Mouse (Mus musculus) heart, embryonic 16.5 days (tissue): ENCODE results near the gene Gja5. TPM values are rescaled to one million over a fixed set of nuclear protein-coding genes. Genes with fewer than 3 reads are reported as not detected.

ENCODE experiments used
- ATAC-seq: fragments of 200-750 bp; cut with Nextera tagmentation; replicated peaks from 2 replicates; pipeline ENCODE4 v1.8.0; 2017; ENCODE audit warnings: moderate number of reproducible peaks; ENCODE audit not compliant: insufficient read depth, low FRiP score; ENCODE audit errors: extremely low read depth
- H3K27ac ChIP-seq: fragments of 300-500 bp; sonication (generic); 2 replicates; pipeline ENCODE4 v1.5.1; 2014; ENCODE audit warnings: mild to moderate bottlenecking, low read length, control low read depth, moderate library complexity
- H3K27me3 ChIP-seq: fragments of 300-500 bp; sonication (generic); 2 replicates; pipeline ENCODE4 v1.6.1; 2014; ENCODE audit warnings: low read length, mixed read lengths; ENCODE audit not compliant: control insufficient read depth, insufficient read depth
- H3K36me3 ChIP-seq: fragments of 300-500 bp; sonication (generic); 2 replicates; pipeline ENCODE4 v1.6.1; 2014; ENCODE audit not compliant: control insufficient read depth, insufficient read depth
- H3K4me1 ChIP-seq: fragments of 300-500 bp; sonication (generic); 2 replicates; pipeline ENCODE4 v1.6.1; 2014; ENCODE audit warnings: low read length, mixed read lengths; ENCODE audit not compliant: control insufficient read depth, insufficient read depth
- H3K4me2 ChIP-seq: fragments of 300-500 bp; sonication (generic); 2 replicates; pipeline ENCODE4 v1.6.1; 2014; ENCODE audit warnings: low read depth, mild to moderate bottlenecking, control low read depth, low read length
- H3K4me3 ChIP-seq: fragments of 300-500 bp; sonication (generic); 2 replicates; pipeline ENCODE4 v1.5.1; 2014; ENCODE audit warnings: mild to moderate bottlenecking, control low read depth, low read length
- H3K9ac ChIP-seq: fragments of 300-500 bp; sonication (generic); 2 replicates; pipeline ENCODE4 v1.6.1; 2014; ENCODE audit warnings: low read length, control low read depth
- H3K9me3 ChIP-seq: fragments of 300-500 bp; sonication (generic); replicated peaks from 2 replicates; pipeline ENCODE4 v1.6.1; 2016; ENCODE audit warnings: low read length; ENCODE audit not compliant: control insufficient read depth
- WGBS: fragments of 180-500 bp; shearing (Covaris S2); extraction: QIAGEN DNeasy Blood & Tissue Kit; methylation state at CpG from one replicate; pipeline ENCODE4 v1.1.7; 2014; 5-methylcytosine and 5-hydroxymethylcytosine counted together
- polyA plus RNA-seq: library from polyadenylated mRNA; unstranded; fragments of >200 nt; fragmentation: Nextera tagmentation; extraction: Ambion mirVana; gene quantifications from 2 replicates; pipeline ENCODE4 v1.2.1, GENCODE M21; 2015

Gja5 gene
- polyA plus RNA-seq, 1 experiment from 2014 or later, result 99.3 TPM

DNA sequence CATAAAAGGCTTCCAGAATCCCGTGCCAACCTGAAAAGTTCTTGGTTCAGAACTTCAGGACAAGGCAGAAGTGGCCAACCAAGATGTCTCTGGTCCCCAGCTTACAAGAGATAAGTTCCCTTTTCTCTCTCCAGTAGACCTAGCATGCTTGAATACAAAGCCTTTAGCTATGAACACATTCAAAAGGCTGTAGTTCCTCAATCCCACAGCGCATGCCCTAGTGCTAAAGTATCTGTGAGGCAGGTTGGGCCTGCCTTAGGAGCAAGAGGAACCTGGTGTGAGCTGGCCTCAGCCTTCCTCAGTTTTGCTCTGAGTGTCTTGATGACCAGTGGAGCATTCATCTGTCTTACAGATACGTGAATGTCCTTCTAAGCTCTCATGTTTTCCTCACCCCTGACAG, 131.1 kb downstream of the Gja5 start:
- no peak overlapping the region for H3K4me3 ChIP-seq
- no peaks in the 10 kb centered on the region for H3K9me3 ChIP-seq
- peak overlapping the region; percentile 33 for H3K4me2 ChIP-seq
- H3K27ac ChIP-seq, result peak overlapping the region; percentile 55; the same call in 1 of the 2 replicates
- 69% methylated on average over 3 of the region's 3 CpGs for WGBS
- no peak for ATAC-seq
- no peaks in the 10 kb centered on the region for H3K36me3 ChIP-seq
- H3K9ac ChIP-seq, result 0 out of 2 replicates have a peak overlapping the region, but pooled peaks have one; percentile 8
- peaks cover 45% of the 10 kb centered on the region for H3K4me1 ChIP-seq
- H3K27me3 ChIP-seq, result 0 out of 2 replicates have a peak, but pooled peaks cover 5% of the 10 kb centered on the region

DNA sequence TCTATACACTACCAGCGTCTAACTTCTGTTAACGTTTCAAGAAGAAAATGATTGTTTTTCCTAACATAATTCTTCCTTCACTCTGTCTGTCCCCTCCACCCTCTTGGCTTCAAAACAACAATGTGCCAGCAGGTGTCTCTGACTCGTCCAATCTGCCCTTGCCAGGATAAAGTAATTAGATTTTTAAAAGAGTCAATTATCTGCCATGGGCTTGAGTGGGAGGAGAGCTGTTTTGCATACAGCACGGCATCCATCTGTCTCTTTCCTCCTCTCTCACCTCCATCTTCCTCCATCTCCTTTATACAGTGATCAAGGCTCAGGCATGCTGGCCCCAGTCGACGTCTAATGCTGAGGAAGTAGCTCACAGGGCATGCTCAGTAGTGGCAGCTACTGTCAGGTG, 132.6 kb downstream of the Gja5 start:
- ATAC-seq, result no peak
- H3K9me3 ChIP-seq, result no peaks in the 10 kb centered on the region
- H3K27ac ChIP-seq, result peak overlapping the region; percentile 30; the same call in 1 of the 2 replicates
- H3K27me3 ChIP-seq, result 0 out of 2 replicates have a peak, but pooled peaks cover 5% of the 10 kb centered on the region
- H3K9ac ChIP-seq, result no peak overlapping the region
- no peak overlapping the region for H3K4me3 ChIP-seq
- H3K36me3 ChIP-seq, result no peaks in the 10 kb centered on the region
- H3K4me1 ChIP-seq, result peaks cover 45% of the 10 kb centered on the region
- 33% methylated on average over 6 of the region's 6 CpGs for WGBS
- H3K4me2 ChIP-seq, result no peak overlapping the region

- peak overlapping the region; percentile 35; the same call in 1 of the 2 replicates for H3K27ac ChIP-seq
- no peaks in the 10 kb centered on the region for H3K27me3 ChIP-seq
- H3K9me3 ChIP-seq, result no peaks in the 10 kb centered on the region
- H3K36me3 ChIP-seq, result no peaks in the 10 kb centered on the region
- no peak overlapping the region for H3K4me3 ChIP-seq
- H3K4me2 ChIP-seq, result no peak overlapping the region; the same call in 1 of the 2 replicates
- no peak for ATAC-seq
- peaks cover 47% of the 10 kb centered on the region for H3K4me1 ChIP-seq
- no peak overlapping the region for H3K9ac ChIP-seq
- 37% methylated on average over 6 of the region's 6 CpGs for WGBS
These were observed 135.2 kb downstream of the Gja5 start for GRCm38 (mm10) chr3:97039721-97040120.

- Histone ChIP-seq H3K9me3 (no peaks in the 10 kb centered on the region; the same call in 1 of the 2 replicates), H3K27ac (no peak overlapping the region), H3K9ac (no peak overlapping the region), H3K4me1 (peaks cover 20% of the 10 kb centered on the region), H3K4me3 (no peak overlapping the region), H3K27me3 (no peaks in the 10 kb centered on the region), H3K4me2 (no peak overlapping the region), H3K36me3 (peaks cover 2% of the 10 kb centered on the region; the same call in 1 of the 2 replicates)
- 42% methylated on average over 5 of the region's 5 CpGs for WGBS
- no peak for ATAC-seq
These were observed 139.7 kb downstream of the Gja5 start for GRCm38 (mm10) chr3:97044188-97044587.

DNA sequence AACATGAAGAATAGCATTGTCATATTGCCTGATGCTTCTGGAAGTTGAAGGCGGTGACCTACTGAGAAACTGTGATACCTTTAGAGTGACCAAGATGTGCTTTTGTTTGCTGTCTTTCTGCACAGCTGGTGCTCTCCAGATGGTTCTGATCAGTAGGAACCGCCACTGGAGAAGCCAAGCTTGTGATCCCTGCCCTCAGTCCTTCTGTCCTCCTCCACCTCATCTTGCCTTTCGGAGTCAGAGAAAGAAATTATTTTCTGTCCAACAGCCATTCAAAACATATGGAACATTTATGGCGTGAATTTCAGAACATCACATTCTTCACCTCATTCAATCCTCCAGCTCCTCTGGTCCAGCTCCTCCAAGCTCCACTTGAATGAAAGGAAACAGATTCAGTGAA, 143.3 kb downstream of the Gja5 start:
- H3K27me3 ChIP-seq, result no peaks in the 10 kb centered on the region
- H3K4me2 ChIP-seq, result no peak overlapping the region
- H3K4me3 ChIP-seq, result no peak overlapping the region
- H3K4me1 ChIP-seq, result peaks cover 27% of the 10 kb centered on the region
- ATAC-seq, result no peak
- H3K27ac ChIP-seq, result no peak overlapping the region
- no peaks in the 10 kb centered on the region; the same call in 1 of the 2 replicates for H3K9me3 ChIP-seq
- peaks cover 2% of the 10 kb centered on the region; the same call in 1 of the 2 replicates for H3K36me3 ChIP-seq
- H3K9ac ChIP-seq, result no peak overlapping the region
- WGBS, result 82% methylated on average over 4 of the region's 4 CpGs

- no peak for ATAC-seq
- H3K4me3 ChIP-seq, result no peak overlapping the region
- no peak overlapping the region for H3K9ac ChIP-seq
- H3K27me3 ChIP-seq, result no peaks in the 10 kb centered on the region
- peaks cover 2% of the 10 kb centered on the region; the same call in 1 of the 2 replicates for H3K36me3 ChIP-seq
- H3K4me1 ChIP-seq, result peaks cover 27% of the 10 kb centered on the region
- no peaks in the 10 kb centered on the region; the same call in 1 of the 2 replicates for H3K9me3 ChIP-seq
- H3K27ac ChIP-seq, result no peak overlapping the region
- no peak overlapping the region for H3K4me2 ChIP-seq
These were observed 143.9 kb downstream of the Gja5 start for GRCm38 (mm10) chr3:97048360-97048759.

GRCm38 (mm10) chr3:97051264-97051744, 146.8 kb downstream of the Gja5 start:
- peak overlapping the region; percentile 14; the same call in 1 of the 2 replicates for H3K27ac ChIP-seq
- no peaks in the 10 kb centered on the region for H3K27me3 ChIP-seq
- H3K4me3 ChIP-seq, result no peak overlapping the region
- H3K4me2 ChIP-seq, result 0 out of 2 replicates have a peak overlapping the region, but pooled peaks have one; percentile 12
- peak overlapping the region; percentile 6; the same call in 1 of the 2 replicates for H3K9ac ChIP-seq
- H3K36me3 ChIP-seq, result peaks cover 2% of the 10 kb centered on the region; the same call in 1 of the 2 replicates
- peaks cover 19% of the 10 kb centered on the region for H3K4me1 ChIP-seq
- peak; percentile 68 for ATAC-seq
- H3K9me3 ChIP-seq, result no peaks in the 10 kb centered on the region; the same call in 1 of the 2 replicates
- 29% methylated on average over 13 of the region's 13 CpGs for WGBS

DNA sequence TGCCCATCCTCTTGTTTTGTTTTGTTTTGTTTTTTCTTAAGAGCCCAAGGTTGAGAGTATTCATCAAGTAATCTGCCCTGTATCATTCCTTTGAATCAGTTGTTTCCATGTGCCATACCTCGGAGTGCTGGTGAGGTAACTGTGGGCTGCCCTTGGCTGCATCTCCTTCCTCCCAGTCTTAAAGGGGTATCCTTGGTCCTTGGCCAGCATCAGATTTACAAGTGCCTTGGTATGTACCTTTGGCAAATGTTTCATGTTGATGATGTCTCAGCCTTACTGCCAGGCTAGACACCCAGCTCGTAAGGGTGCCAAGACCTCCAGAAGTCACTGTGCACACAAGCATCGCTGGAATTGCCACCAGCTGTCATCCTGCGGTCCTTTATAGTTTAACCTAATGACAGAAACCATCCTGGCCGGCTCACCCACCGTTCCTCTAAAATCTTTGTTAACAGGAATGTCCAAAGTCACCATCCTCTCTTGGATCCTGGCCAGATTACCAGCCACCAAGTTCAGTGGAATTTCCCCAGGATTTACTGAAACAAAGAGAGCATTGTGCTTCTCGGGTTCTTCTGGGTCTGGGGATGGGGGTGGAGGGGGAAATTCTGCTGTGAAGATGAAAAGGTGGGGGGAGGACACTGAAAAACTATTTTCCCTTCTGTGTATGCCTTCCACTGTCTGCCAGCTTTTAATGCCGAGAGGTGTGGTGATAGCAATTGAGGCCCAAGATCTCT, 147.7 kb downstream of the Gja5 start:
- Histone ChIP-seq H3K4me1 (peaks cover 19% of the 10 kb centered on the region), H3K36me3 (peaks cover 2% of the 10 kb centered on the region; the same call in 1 of the 2 replicates), H3K9ac (no peak overlapping the region), H3K4me3 (no peak overlapping the region), H3K27me3 (no peaks in the 10 kb centered on the region), H3K27ac (no peak overlapping the region), H3K9me3 (no peaks in the 10 kb centered on the region; the same call in 1 of the 2 replicates), H3K4me2 (no peak overlapping the region)
- 40% methylated on average over 8 of the region's 8 CpGs for WGBS
- ATAC-seq, result no peak

DNA sequence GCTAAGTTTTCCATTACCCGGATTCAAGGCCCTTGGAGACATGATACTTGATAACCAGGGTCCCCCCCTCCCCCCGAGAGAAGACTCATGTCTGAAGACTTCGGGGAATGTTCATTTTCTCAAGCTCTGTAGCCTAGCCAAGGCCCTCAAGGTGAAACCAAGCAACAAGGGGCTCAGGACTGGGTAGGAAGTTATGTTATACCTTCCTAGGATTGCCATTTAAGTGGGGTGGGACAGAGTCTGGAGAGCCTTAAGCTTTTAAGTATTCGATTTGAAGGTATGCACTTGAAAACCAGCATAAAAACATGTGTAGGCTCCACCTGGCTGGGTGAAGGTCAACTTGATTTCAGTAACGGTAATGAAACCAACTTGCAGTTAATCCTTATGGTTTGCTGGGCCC, 154.2 kb downstream of the Gja5 start:
- Histone ChIP-seq H3K36me3 (no peaks in the 10 kb centered on the region), H3K4me1 (peaks cover 8% of the 10 kb centered on the region; the same call in 1 of the 2 replicates), H3K27ac (no peak overlapping the region), H3K9me3 (no peaks in the 10 kb centered on the region), H3K4me3 (no peak overlapping the region), H3K27me3 (no peaks in the 10 kb centered on the region), H3K4me2 (no peak overlapping the region), H3K9ac (no peak overlapping the region)
- 78% methylated on average over 5 of the region's 5 CpGs for WGBS
- ATAC-seq, result no peak
